Mouse (Mus musculus) adrenal gland, postnatal 4 days (tissue): Measurements from ENCODE around the gene Gprin2. TPM values are rescaled to one million over a fixed set of nuclear protein-coding genes. Genes with fewer than 3 reads are reported as not detected.

Experiments
- DNase-seq, 2 experiments: peaks; one replicate each; pipeline ENCODE4 v3.0.0; 2021 to 2022; ENCODE audit warnings: low spot score in 2 of 2, mixed read lengths in 2 of 2
- long read RNA-seq, 2 experiments: library from polyadenylated mRNA; stranded (forward); transcript quantifications; one replicate each; pipeline ENCODE4 v2.0.0; 2021
- total RNA-seq, 2 experiments: library from RNA; stranded (reverse); gene quantifications; 2 replicates each; pipeline ENCODE4 v1.2.3; 2021

Gprin2 gene
- total RNA-seq = 1 to 10 TPM; 3.0 to 3.9 TPM
- long read RNA-seq, experiment 1 = 0 reads
- long read RNA-seq, experiment 2, full-length matches to known transcripts = 1 of 1 reads
- long read RNA-seq, experiment 2, partial matches to known transcripts = 0 of 1 reads
- long read RNA-seq, experiment 2, other reads (novel, unspliced or antisense) = 0 of 1 reads

DNA sequence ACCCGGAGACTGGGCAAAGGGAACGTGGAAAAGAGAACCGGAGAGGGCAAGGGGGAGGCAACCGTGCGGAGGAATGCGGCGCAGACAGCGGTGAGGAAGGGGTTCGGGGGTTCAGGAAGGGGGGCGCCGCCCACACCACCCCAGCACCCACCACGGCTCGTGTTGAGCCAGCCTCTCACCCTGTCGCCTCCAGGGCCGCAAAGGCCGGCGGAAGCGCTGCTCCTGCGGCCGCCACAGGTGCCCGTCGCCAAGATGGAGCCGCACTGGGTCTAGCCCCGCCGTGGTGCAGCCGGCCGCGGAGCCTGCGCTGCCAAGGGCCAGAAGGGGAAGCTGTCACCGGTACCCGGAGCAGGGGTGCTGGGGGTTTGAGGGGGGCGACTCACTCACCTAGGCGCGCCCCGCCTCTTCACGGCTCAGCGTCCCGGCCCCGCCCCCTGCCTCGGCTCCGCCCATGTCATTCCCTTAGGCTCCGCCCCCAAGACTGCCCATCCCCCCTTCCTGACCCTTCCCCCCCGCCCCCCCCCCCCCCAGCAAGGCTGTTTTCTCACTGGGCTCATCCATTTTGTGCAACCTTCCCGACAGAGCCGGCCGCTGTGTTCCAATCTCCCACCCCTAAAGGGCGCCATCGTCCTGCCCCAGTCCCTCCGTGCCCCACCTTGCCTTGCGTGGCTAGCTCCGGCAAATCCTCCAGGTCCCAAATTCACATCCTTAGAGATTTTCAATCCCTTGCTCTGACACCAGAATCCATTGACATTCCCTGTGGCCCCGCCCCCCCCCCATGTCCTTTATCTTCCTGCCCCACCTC is at the start of gene Gprin2:
Gene Gprin2, minus strand, starts transcription at position 423 of the 805 bp plus-strand sequence.
- DNase-seq = no peak

DNA sequence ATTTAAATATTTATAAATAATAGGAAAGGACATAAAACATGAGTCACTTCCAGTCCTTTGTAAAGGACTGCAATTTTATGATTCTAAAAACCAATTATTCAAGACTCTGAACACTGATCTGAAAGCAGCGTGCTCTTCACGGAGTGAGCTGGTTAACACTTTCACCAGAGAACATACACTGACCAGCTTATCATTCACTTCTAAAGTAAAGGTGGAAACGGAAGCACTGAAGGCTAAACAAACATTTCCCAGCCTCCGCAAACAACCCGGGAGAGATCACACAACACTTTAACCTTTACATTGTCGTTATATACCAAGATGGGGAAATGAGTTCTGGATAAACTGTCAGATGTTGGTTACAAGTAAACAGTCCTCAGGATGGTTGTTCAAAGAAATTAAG is 39.2 kb upstream of the Gprin2 start:
- no peak for DNase-seq

DNA sequence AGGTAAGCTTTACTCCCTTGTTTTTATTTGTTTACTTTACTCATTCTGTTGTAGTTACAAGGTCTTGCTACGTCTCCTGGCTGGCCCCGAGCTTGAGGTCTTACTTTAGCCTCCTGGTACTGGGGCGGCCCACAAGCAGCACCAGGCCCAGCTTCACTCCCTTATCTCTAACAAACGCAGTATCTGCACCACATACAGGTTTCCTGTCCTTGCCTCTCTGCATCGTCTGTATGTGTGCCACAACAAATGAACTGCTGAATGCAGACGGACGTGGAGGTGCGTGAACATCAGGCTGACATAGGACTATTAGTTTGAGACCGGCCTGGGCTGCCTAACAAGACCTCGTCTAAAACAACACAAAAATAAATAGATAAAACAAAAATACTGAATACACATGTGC is 38.8 kb upstream of the Gprin2 start:
- DNase-seq = no peak

GRCm38 (mm10) chr14:34234630-34235380 is 33.4 kb upstream of the Gprin2 start:
- peak in 1 of 2 experiments; percentile 34 for DNase-seq

DNA sequence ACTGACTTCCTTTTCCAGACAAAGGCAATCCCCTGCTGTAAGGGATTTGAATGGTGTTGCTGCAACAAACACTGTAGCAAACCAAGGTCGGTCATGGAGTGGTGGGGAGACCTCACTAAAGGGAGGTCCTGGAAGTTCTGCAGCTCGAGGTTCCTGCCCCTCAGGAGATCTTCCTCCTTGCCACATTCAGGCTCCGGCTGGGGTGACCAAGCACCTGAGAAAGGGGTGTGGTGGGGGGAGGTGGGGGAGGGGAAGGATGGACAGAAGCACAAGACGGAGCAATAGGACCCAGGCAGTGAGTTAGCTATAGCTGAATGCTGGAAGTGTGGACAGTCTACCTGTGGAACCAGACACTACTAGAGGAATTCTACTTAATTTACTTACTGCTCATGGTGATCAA is 32.4 kb upstream of the Gprin2 start:
- no peak for DNase-seq

DNA sequence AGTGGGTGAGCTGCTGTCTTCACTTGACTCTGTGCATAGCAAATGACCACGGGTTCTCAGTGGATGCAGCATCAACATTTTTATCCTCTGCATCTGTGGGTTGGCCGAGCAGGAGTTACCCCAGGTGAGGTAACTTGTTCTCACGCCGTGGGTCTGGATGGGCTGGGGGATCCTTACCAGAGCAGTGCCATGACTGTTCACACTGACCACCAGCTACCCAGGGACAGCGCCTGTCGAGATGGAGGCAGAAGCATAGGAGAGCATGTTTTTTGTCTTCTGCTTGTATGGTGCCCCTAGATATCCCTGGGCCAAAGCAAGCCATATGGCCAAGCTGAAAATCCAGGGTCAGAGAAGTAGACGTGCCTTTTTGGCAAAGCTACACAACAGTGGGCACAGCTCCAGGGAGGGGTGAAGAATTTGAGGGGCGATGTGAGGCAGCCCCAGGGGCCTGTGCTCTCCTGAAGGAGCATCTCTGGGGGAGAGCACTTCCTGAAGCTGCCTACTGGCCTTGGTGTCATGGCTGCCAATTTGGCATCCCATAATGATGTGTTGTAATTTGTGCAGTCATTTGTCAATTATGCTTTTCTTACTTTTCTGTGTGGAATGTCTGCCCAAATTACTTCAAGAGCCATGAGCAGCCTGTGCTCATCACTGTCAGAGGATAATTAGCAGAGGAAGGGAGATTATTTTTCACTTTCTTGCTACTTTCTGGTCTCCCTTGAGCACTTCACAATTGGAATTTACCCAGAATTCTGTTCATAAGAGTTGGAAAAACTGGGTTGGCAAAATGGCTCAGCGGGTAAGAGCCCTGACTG is 31.6 kb upstream of the Gprin2 start:
- no peak for DNase-seq

DNA sequence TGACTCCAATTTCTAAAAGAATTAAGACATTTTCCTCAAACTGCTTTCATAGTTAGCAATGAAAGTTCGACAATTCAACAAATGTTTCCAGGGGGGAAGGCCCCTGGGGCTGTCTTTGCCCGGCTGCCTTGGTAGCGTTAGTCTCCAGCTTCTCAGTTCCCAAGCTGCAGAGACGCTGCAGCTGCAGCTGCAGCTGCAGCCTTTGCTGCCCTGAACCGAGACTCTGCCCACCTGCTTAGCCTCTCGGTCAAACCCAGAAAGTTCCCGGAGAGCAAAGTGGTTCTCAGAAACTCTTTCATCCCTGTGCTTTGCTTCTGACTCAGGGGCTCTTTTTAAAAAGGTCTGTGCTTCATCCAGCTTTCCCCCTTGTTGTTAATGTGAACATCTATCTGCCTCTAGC is 30.9 kb upstream of the Gprin2 start:
- no peak for DNase-seq

DNA sequence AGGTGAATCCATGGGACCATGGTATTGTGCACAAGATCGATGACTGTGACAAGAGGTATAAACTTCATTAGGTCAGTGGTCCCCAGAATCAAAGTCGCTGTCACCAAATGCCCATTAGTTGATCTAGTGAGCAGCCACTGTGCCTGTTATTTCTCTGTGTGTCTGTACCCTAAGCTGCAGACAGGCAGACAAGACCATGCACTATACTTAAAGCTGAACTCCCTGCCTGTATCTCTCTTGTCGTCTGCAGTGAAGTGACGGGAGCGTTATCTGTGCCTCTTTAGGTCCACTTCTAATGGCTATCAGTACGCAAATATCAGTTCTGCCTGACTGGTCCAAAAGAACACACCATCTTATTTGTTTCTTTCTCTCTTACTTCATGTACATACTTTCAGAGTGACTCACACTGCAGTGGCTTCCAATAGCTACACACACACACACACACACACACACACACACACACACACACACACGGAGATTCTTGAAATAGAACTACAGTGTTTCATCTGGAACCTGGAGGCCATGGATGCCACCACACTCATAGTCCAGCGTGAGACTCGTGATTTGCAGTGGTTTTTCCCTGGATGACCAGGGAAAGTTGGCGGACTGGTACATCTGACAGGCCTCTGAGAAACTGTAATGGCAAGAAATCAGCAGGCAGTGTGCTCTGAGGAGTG is 27.5 kb upstream of the Gprin2 start:
- no peak for DNase-seq

GRCm38 (mm10) chr14:34227981-34228380 is 26.5 kb upstream of the Gprin2 start:
- no peak for DNase-seq

- no peak for DNase-seq
Observed at GRCm38 (mm10) chr14:34226566-34226965, 25.1 kb upstream of the Gprin2 start.

- no peak for DNase-seq
Observed at GRCm38 (mm10) chr14:34225986-34226385, 24.5 kb upstream of the Gprin2 start.

DNA sequence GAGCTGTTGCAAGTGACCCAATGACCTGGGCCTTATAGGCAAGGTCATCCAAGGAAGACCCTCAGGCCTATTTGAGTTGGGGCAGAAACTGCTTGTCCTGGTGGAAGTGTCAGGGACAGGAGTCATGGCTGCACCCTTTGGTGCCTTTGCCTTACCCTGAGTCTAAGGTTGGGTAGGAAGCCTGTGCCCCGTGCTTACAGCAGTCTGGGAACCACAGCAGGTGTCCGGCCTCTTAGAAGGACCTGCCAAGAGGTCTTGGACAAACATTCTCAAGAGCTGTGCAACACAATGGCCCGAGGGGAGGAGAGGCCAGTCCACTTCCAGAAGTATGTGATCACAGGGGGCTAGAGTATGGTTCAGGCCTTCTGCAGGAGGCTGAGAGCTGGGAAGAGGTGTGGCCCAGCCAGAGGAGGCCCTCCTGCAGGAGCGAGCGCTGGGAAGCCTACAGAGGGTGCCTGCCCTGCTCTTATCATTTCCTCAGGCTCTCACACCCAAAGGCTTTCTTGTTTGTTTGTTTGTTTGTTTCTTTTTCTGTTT is 22.0 kb upstream of the Gprin2 start:
- no peak for DNase-seq

DNA sequence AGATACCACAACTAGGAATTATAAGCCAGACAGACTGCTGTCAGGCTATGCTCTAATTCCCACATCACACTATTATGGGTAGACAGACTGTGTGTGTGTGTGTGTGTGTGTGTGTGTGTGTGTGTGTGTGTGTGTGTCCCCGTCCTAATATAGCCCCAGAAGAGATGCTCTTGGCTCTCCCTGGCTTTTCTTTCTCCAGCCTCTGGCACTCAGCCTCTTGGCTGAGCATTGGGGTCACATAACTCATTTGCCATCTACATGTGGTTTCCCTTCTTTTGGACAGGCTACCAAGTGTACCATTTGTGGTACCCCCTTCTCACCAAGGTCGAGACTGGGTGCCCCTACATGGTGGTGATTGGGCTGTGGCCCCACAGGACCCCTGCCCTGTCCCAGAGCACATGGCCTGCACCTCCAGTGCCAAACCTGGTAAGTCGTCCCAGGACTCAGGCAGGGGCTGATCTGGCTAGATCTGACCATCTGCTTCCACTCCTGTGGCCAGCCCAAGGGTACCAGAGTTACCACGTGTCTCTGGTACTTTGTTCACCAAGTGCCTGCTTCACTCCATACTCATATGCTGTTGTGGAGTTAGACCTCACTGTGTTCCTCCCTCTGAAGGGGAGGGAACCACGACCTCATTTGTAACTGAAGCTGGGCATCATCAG is 20.1 kb upstream of the Gprin2 start:
- DNase-seq = no peak

DNA sequence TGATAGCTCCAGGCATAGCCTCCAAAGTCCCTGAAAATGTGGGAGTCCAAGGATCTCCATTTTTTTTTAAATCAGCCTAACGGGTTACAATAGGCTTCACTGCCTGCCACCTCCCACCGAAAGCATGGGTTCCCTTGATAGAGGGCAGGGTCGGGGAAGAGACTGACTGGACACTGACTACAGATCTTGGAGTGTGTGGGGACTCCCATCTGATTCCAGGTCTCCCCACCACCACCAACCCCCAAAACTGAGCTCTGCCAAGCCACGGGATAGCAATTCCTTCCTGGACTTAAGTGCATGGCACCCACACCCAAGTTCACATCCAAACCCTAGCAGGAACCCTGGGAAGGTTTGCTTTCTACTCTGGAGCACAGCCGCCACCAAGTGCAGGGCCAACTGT is 19.0 kb upstream of the Gprin2 start:
- no peak for DNase-seq

DNA sequence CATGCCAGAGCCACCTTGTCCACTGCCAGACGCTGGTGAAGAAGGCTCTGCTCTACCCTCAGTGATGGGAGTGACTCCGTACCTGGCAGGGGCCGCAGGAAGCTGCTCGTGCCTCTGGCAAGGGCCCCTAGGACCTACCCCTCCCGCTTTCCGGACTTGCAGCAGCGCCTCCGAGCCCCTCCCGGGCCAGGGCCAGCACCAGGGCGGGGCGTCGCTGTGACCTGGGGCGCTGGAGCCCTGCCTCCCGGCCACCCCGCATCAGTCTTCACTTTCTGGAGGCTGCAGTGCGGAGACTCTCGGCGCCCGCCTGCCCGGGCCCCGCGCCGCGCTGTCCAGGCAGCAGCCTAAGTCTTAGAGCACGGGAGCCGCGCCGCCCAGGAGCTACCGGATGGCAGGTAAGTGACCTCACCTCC is 18.3 kb upstream of the Gprin2 start:
- DNase-seq = no peak

DNA sequence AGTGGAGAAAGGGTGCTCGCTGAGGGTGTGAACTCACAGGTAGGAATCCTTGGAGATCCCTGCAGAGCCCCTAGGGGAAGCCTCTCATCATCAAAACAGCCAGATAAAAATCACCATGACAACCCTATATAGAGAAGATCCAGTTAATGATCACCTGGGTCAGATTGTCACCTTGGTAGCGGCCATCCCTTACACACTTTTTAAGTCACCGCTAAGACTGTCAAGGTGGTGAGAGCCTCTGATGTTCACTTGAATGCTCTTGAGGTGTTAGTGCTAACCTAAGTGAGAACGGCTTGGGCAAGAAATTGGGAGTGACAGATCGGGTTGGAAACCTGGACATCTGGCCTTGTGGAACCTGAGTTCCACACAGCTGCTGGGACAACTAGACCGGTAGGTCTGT is 17.8 kb upstream of the Gprin2 start, which contains the start of gene Syt15:
Gene Syt15, plus strand, starts transcription at position 301 of the 400 bp plus-strand sequence.
- no peak for DNase-seq

GRCm38 (mm10) chr14:34215451-34216127 is 14.1 kb upstream of the Gprin2 start:
- DNase-seq = no peak

DNA sequence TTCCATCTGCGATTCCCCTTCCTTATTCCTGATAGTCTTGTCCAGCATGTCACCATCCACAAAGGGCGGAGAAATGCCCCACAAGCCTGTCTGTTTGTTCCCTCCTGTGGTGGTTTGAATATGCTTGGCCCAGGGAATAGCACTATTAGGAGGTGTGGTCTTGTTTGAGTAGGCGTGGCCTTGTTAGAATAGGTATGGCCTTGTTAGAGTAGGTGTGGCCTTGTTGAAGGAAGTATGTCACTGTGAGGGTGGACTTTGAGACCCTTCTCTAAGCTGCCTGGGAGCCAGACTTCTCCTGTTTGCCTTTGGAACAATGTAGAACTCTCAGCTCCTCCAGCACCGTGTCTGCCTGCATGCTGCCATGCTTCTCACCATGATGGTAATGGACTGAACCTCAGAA is 8.5 kb upstream of the Gprin2 start:
- DNase-seq = no peak

DNA sequence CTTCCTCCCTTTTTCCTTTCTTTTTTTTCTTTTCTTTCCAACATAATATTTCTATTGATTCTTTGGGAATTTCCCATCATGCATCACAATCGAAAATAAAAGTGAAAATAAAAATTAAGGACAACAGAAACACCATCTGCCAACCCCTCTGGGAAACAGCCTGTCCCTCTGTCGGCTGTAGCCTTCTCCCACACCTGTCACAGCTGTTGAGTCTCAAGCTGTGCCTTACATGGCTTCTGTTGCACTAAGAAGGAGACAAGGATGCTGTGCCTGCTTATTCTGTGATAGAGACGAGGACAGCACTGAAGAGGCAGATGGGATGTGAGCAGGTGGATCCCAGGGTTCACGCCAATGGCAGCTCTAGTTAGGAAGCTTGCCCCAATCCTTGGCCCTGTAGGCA is 7.6 kb upstream of the Gprin2 start:
- no peak for DNase-seq
